Mouse (Mus musculus) hindbrain, embryonic 11.5 days (tissue): ENCODE results near the gene Znrd1. TPM values are rescaled to one million over a fixed set of nuclear protein-coding genes. Genes with fewer than 3 reads are reported as not detected.

ENCODE experiments used
- ATAC-seq: fragments of 200-750 bp; cut with Nextera tagmentation; 2 replicates; pipeline ENCODE4 v1.8.0; 2017; ENCODE audit warnings: mild to moderate bottlenecking, moderate TSS enrichment, moderate library complexity; ENCODE audit not compliant: low FRiP score
- DNase-seq: peaks from one replicate; pipeline ENCODE4 v3.0.0-alpha.2; 2015; ENCODE audit warnings: low spot score
- H3K27ac ChIP-seq: fragments of 300-500 bp; sonication (generic); 2 replicates; pipeline ENCODE4 v1.5.1; 2014; ENCODE audit warnings: mild to moderate bottlenecking, low read depth, low read length
- H3K27me3 ChIP-seq: fragments of 300-500 bp; sonication (generic); 2 replicates; pipeline ENCODE4 v1.6.1; 2014; ENCODE audit warnings: mild to moderate bottlenecking, low read length, moderate library complexity, mixed read lengths; ENCODE audit not compliant: control insufficient read depth, insufficient read depth
- H3K36me3 ChIP-seq: fragments of 300-500 bp; sonication (generic); 2 replicates; pipeline ENCODE4 v1.6.1; 2014; ENCODE audit warnings: mild to moderate bottlenecking, low read length, moderate library complexity, mixed read lengths; ENCODE audit not compliant: control insufficient read depth, insufficient read depth
- H3K4me1 ChIP-seq: fragments of 300-500 bp; sonication (generic); replicated peaks from 2 replicates; pipeline ENCODE4 v1.6.1; 2014; ENCODE audit warnings: low read length, mixed read lengths; ENCODE audit not compliant: control insufficient read depth, insufficient read depth
- H3K4me2 ChIP-seq: fragments of 300-500 bp; sonication (generic); replicated peaks from 2 replicates; pipeline ENCODE4 v1.6.1; 2014; ENCODE audit warnings: mild to moderate bottlenecking, low read depth, low read length
- H3K4me3 ChIP-seq: fragments of 300-500 bp; sonication (generic); 2 replicates; pipeline ENCODE4 v1.5.1; 2014; ENCODE audit warnings: low read depth, low read length
- H3K9ac ChIP-seq: fragments of 300-500 bp; sonication (generic); 2 replicates; pipeline ENCODE4 v1.6.1; 2014; ENCODE audit warnings: low read depth, low read length
- H3K9me3 ChIP-seq: fragments of 300-500 bp; sonication (generic); 2 replicates; pipeline ENCODE4 v1.6.1; 2016; ENCODE audit warnings: low read length; ENCODE audit not compliant: control insufficient read depth
- WGBS: fragments of 180-500 bp; shearing (Covaris S2); extraction: QIAGEN DNeasy Blood & Tissue Kit; methylation state at CpG from one replicate; pipeline ENCODE4 v1.1.7; 2014; 5-methylcytosine and 5-hydroxymethylcytosine counted together
- polyA plus RNA-seq: library from polyadenylated mRNA; unstranded; fragments of >200 nt; fragmentation: Nextera tagmentation; extraction: Ambion mirVana; gene quantifications from 2 replicates; pipeline ENCODE4 v1.2.1, GENCODE M21; 2014

Gene Znrd1
- polyA plus RNA-seq, 1 experiment from 2014 or later = 86.9 TPM

DNA sequence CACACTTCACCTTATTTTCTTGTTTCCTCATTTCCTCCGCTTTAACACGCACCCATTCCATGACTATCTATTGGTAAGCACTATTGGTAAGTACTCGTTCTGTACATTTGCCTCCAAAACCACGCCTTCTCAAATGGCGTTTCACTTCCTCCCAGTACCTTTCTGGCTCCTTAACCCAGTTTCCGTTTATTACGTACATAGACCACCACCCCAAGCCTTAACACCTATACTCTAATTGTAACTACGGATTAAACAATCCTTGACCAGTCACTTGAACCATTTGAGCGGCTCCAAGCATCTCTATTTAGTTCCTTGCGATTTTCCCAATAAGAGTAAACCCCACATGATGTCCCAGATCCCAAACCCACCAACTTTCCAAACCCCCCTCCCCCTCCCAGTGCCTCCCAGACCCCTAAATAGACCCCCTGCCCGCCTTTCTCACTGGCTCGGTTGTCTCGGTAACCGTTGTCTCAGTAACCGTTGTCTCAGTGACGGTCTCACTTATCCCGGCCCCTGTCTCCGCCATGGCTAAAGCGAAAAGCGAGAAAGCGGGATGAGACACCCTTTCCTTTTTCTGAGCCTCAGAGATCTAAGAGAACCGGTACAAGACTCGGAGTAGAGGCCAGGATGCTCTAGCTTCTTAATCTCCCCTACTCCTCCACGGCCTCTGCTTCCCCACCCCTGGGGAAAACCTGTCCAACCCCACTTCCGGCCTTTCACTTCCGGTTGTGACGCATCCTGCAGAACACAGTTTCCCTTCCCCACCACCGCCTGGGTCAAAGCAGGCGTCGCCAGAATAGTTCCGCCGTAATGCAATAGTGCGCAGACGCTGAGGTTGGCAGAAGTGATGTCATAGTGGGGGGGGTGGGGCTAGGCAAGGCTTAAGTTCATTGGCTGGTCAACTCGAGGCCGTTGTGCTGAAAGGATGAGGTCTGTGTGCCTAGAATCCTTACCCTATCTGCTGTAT is 7.1 kb downstream of the Znrd1 start, which contains the start of gene Ppp1r11:
Gene Ppp1r11, minus strand, starts transcription at position 761 of the 967 bp plus-strand sequence.
- WGBS = 2% methylated on average over 36 of the region's 36 CpGs
- no peaks in the 10 kb centered on the region for H3K4me1 ChIP-seq
- no peaks in the 10 kb centered on the region for H3K27me3 ChIP-seq
- H3K4me2 ChIP-seq = peak within 1 kb of the TSS; percentile 57
- DNase-seq (peak; percentile 97), ATAC-seq (peak; percentile 95)
- H3K9ac ChIP-seq = peak within 1 kb of the TSS; percentile 75
- no peaks in the 10 kb centered on the region for H3K36me3 ChIP-seq
- peak within 1 kb of the TSS; percentile 68 for H3K4me3 ChIP-seq
- H3K27ac ChIP-seq = peak within 1 kb of the TSS; percentile 86
- H3K9me3 ChIP-seq = no peaks in the 10 kb centered on the region

- H3K36me3 ChIP-seq = no peaks in the 10 kb centered on the region
- H3K4me3 ChIP-seq = no peak overlapping the region
- 92% methylated on average over 8 of the region's 8 CpGs for WGBS
- DNase-seq = no peak
- no peak overlapping the region for H3K27ac ChIP-seq
- no peaks in the 10 kb centered on the region for H3K9me3 ChIP-seq
- H3K9ac ChIP-seq = no peak overlapping the region
- H3K4me2 ChIP-seq = no peak overlapping the region
- peaks cover 12% of the 10 kb centered on the region for H3K27me3 ChIP-seq
- H3K4me1 ChIP-seq = no peaks in the 10 kb centered on the region
- ATAC-seq = no peak
Measured at GRCm38 (mm10) chr17:36949265-36949664, 9.1 kb downstream of the Znrd1 start.

DNA sequence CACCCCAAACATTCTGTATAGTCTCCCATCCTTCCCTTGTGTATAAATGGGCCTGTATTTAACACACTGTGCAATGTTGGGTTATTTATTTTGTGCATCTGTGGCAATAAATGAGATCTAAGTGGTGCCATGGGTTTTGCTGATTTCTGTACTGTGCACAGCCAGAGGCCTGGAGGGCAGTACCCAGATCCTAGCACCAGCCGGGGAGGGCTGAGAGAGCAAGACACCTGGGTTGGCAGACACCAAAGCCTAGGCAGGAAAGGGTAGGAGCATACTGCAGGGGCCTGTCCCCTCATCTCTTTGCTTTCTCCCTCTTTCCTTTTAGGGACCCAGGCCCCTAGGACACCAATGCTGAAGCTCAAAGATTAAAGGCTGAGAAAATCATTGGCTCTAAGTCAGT is 10.1 kb downstream of the Znrd1 start:
- DNase-seq (no peak), ATAC-seq (no peak)
- Histone ChIP-seq H3K27me3 (peaks cover 19% of the 10 kb centered on the region), H3K9me3 (no peaks in the 10 kb centered on the region), H3K4me2 (no peak overlapping the region), H3K4me3 (no peak overlapping the region), H3K36me3 (no peaks in the 10 kb centered on the region), H3K4me1 (no peaks in the 10 kb centered on the region; the same call in 1 of the 2 replicates), H3K27ac (no peak overlapping the region), H3K9ac (no peak overlapping the region)
- 86% methylated on average over 1 of the region's 1 CpGs for WGBS

DNA sequence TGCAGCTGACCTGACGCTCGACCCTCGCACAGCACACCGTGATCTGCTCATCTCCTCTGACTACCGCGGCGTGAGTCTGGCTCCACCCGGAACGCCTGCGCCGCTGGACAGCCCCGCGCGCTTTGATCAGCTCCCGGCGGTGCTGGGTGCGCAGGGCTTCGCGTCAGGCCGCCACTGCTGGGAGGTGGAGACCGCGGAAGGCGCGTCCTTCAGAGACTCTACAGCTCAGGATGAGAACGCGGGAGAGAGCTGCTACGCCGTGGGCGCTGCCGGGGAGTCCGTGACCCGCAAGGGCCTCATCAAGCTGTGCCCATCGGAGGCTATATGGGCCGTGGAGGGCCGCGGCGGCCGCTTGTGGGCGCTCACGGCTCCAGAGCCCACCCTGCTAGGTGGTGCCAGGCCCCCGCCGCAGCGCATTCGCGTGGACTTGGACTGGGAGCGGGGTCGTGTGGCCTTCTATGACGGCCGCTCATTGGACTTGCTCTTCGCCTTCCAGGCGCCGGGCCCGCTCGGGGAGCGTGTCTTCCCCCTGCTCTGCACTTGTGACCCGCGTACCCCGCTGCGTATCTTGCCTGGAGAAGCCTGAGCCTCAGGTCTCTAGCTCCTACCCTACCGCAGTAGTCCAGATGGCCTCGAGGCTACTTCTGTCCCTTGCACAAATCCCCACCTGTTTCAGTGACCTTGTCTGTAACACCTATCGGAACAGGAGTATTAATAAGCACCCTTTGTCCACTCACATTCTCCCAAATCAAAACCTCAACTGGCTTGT is 11.1 kb downstream of the Znrd1 start:
- Histone ChIP-seq H3K9ac (peak overlapping the region; percentile 82), H3K27me3 (peaks cover 30% of the 10 kb centered on the region), H3K4me2 (peak overlapping the region; percentile 92), H3K4me3 (peak overlapping the region; percentile 50), H3K36me3 (no peaks in the 10 kb centered on the region), H3K9me3 (no peaks in the 10 kb centered on the region), H3K4me1 (peaks cover 3% of the 10 kb centered on the region; the same call in 1 of the 2 replicates), H3K27ac (peak overlapping the region; percentile 59)
- under 1% methylated on average over 62 of the region's 62 CpGs for WGBS
- DNase-seq (peak; percentile 79), ATAC-seq (peak; percentile 58)

- DNase-seq = peak; percentile 30
- no peaks in the 10 kb centered on the region for H3K36me3 ChIP-seq
- H3K9ac ChIP-seq = no peak overlapping the region
- peaks cover 3% of the 10 kb centered on the region; the same call in 1 of the 2 replicates for H3K4me1 ChIP-seq
- 0 out of 2 replicates have a peak overlapping the region, but pooled peaks have one; percentile 4 for H3K4me2 ChIP-seq
- no peaks in the 10 kb centered on the region for H3K9me3 ChIP-seq
- no peak for ATAC-seq
- no peak overlapping the region for H3K27ac ChIP-seq
- WGBS = 29% methylated on average over 8 of the region's 9 CpGs
- H3K27me3 ChIP-seq = peaks cover 37% of the 10 kb centered on the region
- H3K4me3 ChIP-seq = no peak overlapping the region
Measured at GRCm38 (mm10) chr17:36944121-36944775, 14.1 kb downstream of the Znrd1 start.

GRCm38 (mm10) chr17:36943691-36944090 is 14.7 kb downstream of the Znrd1 start:
- Histone ChIP-seq H3K4me2 (no peak overlapping the region), H3K4me1 (peaks cover 3% of the 10 kb centered on the region; the same call in 1 of the 2 replicates), H3K27ac (no peak overlapping the region), H3K4me3 (no peak overlapping the region; the same call in 1 of the 2 replicates), H3K9me3 (no peaks in the 10 kb centered on the region), H3K9ac (no peak overlapping the region), H3K27me3 (peaks cover 37% of the 10 kb centered on the region), H3K36me3 (no peaks in the 10 kb centered on the region)
- no peak for ATAC-seq
- DNase-seq = no peak
- 24% methylated on average over 5 of the region's 5 CpGs for WGBS

DNA sequence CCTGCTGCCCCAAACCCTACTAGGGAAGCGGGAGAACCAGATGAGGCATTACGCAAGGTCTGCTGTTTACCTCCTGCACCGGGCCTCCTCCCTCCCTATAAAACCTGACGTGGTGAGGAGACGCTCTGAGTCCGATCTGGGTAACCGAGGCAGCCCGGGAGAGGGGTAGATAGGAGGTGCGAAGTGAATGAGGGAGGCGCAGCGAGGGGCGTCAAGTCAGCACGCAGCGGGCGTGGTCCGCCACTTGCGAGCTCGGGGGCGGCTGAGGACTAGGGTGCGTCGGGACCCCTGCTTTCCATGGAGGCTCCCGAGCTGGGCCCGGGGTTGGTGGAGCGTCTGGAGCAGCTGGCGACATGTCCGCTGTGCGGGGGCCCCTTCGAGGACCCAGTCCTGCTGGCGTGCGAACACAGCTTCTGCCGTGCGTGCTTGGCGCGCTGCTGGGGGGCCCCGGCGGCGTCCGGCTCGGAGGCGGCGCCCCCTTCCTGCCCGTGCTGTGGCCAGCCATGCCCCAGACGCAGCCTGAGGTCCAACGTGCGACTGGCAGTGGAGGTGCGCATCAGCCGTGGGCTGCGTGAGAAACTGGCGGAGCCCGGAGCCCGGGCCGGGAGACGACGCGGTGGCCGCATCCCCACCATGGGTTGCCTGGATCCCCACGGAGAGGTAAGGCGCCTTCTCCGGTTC is 15.4 kb downstream of the Znrd1 start, which contains the start of gene Rnf39:
Gene Rnf39, plus strand, starts transcription at position 128 of the 681 bp plus-strand sequence.
- Histone ChIP-seq H3K27ac (no peak within 1 kb of the TSS), H3K9ac (0 out of 2 replicates have a peak within 1 kb of the TSS, but pooled peaks have one; percentile 47), H3K9me3 (no peaks in the 10 kb centered on the region), H3K36me3 (no peaks in the 10 kb centered on the region), H3K4me1 (peaks cover 3% of the 10 kb centered on the region; the same call in 1 of the 2 replicates), H3K27me3 (peaks cover 37% of the 10 kb centered on the region), H3K4me2 (peak within 1 kb of the TSS; percentile 55), H3K4me3 (peak within 1 kb of the TSS; percentile 34)
- WGBS = 4% methylated on average over 55 of the region's 59 CpGs
- ATAC-seq (no peak), DNase-seq (peak; percentile 34)
